ENCODE assay signal across 24 mouse cellular contexts in genomic region chr1:187100624-187101023, GRCm38 (mm10).
DNase-seq lines count a peak whose midpoint lies in the region; TF ChIP-seq lines count a peak whose summit lies in the region.
"Had no signal": no experiment of that assay in that cellular context is flagged by ENCODE, and none has a peak within 500 bp of the region (broad histone marks: within the 10 kb centered on the region; RNA-seq: fewer than 3 reads in every experiment).

No protein-coding gene starts in this region.

- TF ChIP-seq POLR2A in myocyte (IDR thresholded peaks at IDR 0.05; ENCODE audit: insufficient read length, low read depth), result no peak

- H3K79me3 ChIP-seq in C2C12 (ENCODE audit: low read depth), result no peaks in the 10 kb centered on the region

- H3ac ChIP-seq in C2C12 (ENCODE audit: control insufficient read depth, insufficient read length, low read depth) (no peak overlapping the region), myocyte (ENCODE audit: control insufficient read depth, insufficient read length) (no peak overlapping the region)

- H3K4me2 ChIP-seq in myocyte (ENCODE audit: low read depth), result no peak overlapping the region
- H3K4me2 ChIP-seq: embryonic facial prominence, embryonic 13.5 days; forebrain, embryonic 12.5 days; forebrain, embryonic 15.5 days; heart, embryonic 11.5 days; hindbrain, embryonic 12.5 days; hindbrain, embryonic 15.5 days had no signal

- H3K36me3 ChIP-seq in C2C12 (ENCODE audit: control insufficient read depth, insufficient read depth), result no peaks in the 10 kb centered on the region
- H3K36me3 ChIP-seq in myocyte (ENCODE audit: control insufficient read depth, insufficient read depth), result no peaks in the 10 kb centered on the region
- no peaks in the 10 kb centered on the region for H3K36me3 ChIP-seq in limb, embryonic 10.5 days
- H3K36me3 ChIP-seq: embryonic facial prominence, embryonic 10.5 days; embryonic facial prominence, embryonic 13.5 days; forebrain, embryonic 12.5 days; forebrain, embryonic 15.5 days; G1E; hindbrain, embryonic 12.5 days; hindbrain, embryonic 15.5 days had no signal

- no peaks in the 10 kb centered on the region for H3K27me3 ChIP-seq in C2C12 (ENCODE audit: control insufficient read depth, insufficient read depth, insufficient read length)
- no peaks in the 10 kb centered on the region for H3K27me3 ChIP-seq in myocyte (ENCODE audit: control insufficient read depth, insufficient read depth, insufficient read length)
- no peaks in the 10 kb centered on the region for H3K27me3 ChIP-seq in limb, embryonic 10.5 days (ENCODE audit: low read depth, poor library complexity, severe bottlenecking)
- H3K27me3 ChIP-seq: CH12.LX; embryonic facial prominence, embryonic 13.5 days; forebrain, embryonic 12.5 days; forebrain, embryonic 15.5 days; hindbrain, embryonic 12.5 days; hindbrain, embryonic 15.5 days; Patski had no signal

- WGBS in limb, embryonic 10.5 days, result 76% methylated on average over 3 of the region's 3 CpGs

- no peaks in the 10 kb centered on the region for H3K79me2 ChIP-seq in C2C12 (ENCODE audit: control insufficient read depth, insufficient read depth)
- no peaks in the 10 kb centered on the region for H3K79me2 ChIP-seq in myocyte (ENCODE audit: control insufficient read depth, insufficient read depth)

- H3K27ac ChIP-seq in limb, embryonic 10.5 days, result no peak overlapping the region
- H3K27ac ChIP-seq: embryonic facial prominence, embryonic 10.5 days; embryonic facial prominence, embryonic 13.5 days; forebrain, embryonic 12.5 days; forebrain, embryonic 15.5 days; hindbrain, embryonic 12.5 days; hindbrain, embryonic 15.5 days had no signal

- no peak for TF ChIP-seq CTCF in C2C12 (IDR thresholded peaks at IDR 0.05; ENCODE audit: control insufficient read depth, insufficient read depth, insufficient read length)

- peak; percentile 50 for DNase-seq in right cerebral cortex, adult 18-20 months
- DNase-seq in right cerebral cortex, postnatal 4 days, result no peak
- no peak for DNase-seq in limb, embryonic 10.5 days (ENCODE audit: low spot score)
- DNase-seq in layer of hippocampus, adult 9-10 months (ENCODE audit: low spot score), result no peak
- DNase-seq: adrenal gland, postnatal 10 days; cerebellum, adult 11-12 months; cerebellum, adult 8-10 months; cerebellum, postnatal 10 days; cerebellum, postnatal 36 days; embryo, embryonic 11 days; gastrocnemius, postnatal 10 days had no signal

- no peaks in the 10 kb centered on the region for H3K4me1 ChIP-seq in limb, embryonic 10.5 days
- H3K4me1 ChIP-seq: embryonic facial prominence, embryonic 10.5 days; embryonic facial prominence, embryonic 13.5 days; forebrain, embryonic 12.5 days; forebrain, embryonic 15.5 days; hindbrain, embryonic 12.5 days; hindbrain, embryonic 15.5 days had no signal

- H3K9me3 ChIP-seq in limb, embryonic 10.5 days (replicated peaks), result no peaks in the 10 kb centered on the region
- H3K9me3 ChIP-seq: embryonic facial prominence, embryonic 10.5 days; embryonic facial prominence, embryonic 13.5 days; forebrain, embryonic 12.5 days; forebrain, embryonic 15.5 days; hindbrain, embryonic 12.5 days; hindbrain, embryonic 15.5 days had no signal

- H3K4me3 ChIP-seq in C2C12 (ENCODE audit: insufficient read depth, poor library complexity, severe bottlenecking) (no peak overlapping the region), myocyte (no peak overlapping the region)
- no peak overlapping the region for H3K4me3 ChIP-seq in limb, embryonic 10.5 days
- H3K4me3 ChIP-seq: embryonic facial prominence, embryonic 10.5 days; embryonic facial prominence, embryonic 13.5 days; erythroblast, embryonic 14.5 days; forebrain, embryonic 12.5 days; forebrain, embryonic 15.5 days; hindbrain, embryonic 12.5 days; hindbrain, embryonic 15.5 days had no signal

TF ChIP-seq in C2C12, 6 proteins besides CTCF, POLR2A, EP300 and RAD21:
- TF ChIP-seq MYOD1 (IDR thresholded peaks at IDR 0.05; ENCODE audit: control insufficient read depth, insufficient read length, low read depth) (peak; percentile 77), MAX (IDR thresholded peaks at IDR 0.05) (no peak)

TF ChIP-seq in myocyte, 11 proteins besides CTCF, POLR2A, EP300 and RAD21:
- peak; percentile 56 to 61 (median 57) for TF ChIP-seq MYOD1 (IDR thresholded peaks at IDR 0.05; ENCODE audit: control insufficient read depth in 1 of 3, insufficient read length in 2 of 3, low read depth in 2 of 3)
- no peak for TF ChIP-seq CEBPB (IDR thresholded peaks at IDR 0.05; ENCODE audit: insufficient read depth, poor library complexity, severe bottlenecking)
TF ChIP-seq in myocyte: peak in this region for 1.
